Mouse (Mus musculus) testis, postnatal 10 days (tissue): ENCODE measurements around the gene Ciapin1.

Source experiments
- DNase-seq: peaks from one replicate; pipeline ENCODE4 v3.0.0; 2021; ENCODE audit warnings: low spot score

Gene Ciapin1

DNA sequence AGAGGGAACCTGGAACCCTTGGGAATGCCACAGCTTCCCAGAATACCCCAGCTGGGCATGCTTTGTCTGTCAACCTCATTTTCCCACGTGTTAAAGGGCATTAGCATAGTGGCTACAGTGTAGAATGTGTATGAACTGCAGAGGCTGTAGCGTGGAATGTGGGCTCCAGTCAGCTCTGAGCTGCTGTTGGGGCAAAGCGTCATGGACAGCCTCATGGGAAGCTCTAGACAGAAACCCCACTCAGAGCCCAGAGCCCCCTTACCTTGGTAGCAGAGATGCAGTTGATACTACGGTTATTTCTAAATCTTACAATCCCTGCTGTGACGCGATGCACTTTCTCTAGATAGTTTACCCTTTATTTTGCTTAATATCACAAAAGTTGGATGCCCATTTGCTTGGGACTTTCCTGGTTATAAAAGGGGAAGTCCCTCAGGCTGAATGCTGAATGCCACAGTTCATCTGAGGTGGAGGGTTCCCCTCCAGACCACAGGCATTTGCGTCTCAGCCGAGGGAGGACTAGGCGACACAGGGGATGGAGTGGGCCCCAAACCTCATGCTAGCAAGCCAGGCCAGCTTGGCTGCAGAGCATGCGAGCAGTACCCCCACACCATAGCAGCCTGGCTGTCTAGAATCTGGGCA, 59.1 kb downstream of the Ciapin1 start:
- no peak for DNase-seq

- DNase-seq: no peak
These were observed 59.7 kb downstream of the Ciapin1 start for GRCm38 (mm10) chr8:94778473-94778872.

GRCm38 (mm10) chr8:94778036-94778435, 60.1 kb downstream of the Ciapin1 start:
- DNase-seq: peak; percentile 54

DNA sequence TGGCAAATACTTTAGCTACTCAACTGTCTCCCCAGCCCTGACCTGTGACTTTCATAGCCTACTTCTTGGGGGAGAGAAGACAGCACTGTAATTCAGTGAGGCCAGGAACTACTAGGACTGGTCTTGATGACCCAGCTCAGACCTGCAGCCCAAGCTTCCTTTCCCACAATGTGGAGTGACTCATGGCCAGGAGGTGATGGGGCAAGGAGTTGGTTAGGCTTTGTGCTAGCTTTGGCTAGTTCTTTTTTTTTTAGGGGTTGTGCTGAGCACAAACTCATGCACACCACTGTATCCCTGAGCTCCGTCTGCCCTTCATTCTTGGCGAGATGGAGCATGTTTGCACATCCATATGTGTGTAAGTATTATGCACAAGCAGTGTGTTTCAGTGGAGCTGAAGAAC, 61.8 kb downstream of the Ciapin1 start:
- DNase-seq: no peak

DNA sequence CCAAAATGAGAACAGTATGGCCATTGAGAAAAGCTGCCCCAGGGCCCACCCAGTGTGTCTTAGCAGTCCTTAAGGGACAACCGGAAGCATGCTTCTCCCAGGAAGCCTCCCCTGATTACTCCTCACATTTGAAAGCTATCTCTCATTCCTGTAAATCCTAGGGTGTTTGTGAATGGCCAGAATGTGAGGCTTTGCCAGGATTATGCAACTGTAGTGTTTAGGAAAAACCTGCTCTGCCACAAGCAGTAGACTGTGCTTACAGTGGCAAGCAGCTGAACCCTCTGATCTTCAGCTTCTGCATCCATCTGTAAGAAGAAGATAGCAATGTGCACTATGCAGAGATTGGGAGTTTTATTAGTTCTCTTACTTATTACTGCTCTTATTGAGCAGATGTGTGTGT, 63.6 kb downstream of the Ciapin1 start:
- no peak for DNase-seq

GRCm38 (mm10) chr8:94773700-94774171, 64.4 kb downstream of the Ciapin1 start:
- no peak for DNase-seq

GRCm38 (mm10) chr8:94773048-94773447, 65.1 kb downstream of the Ciapin1 start:
- no peak for DNase-seq

DNA sequence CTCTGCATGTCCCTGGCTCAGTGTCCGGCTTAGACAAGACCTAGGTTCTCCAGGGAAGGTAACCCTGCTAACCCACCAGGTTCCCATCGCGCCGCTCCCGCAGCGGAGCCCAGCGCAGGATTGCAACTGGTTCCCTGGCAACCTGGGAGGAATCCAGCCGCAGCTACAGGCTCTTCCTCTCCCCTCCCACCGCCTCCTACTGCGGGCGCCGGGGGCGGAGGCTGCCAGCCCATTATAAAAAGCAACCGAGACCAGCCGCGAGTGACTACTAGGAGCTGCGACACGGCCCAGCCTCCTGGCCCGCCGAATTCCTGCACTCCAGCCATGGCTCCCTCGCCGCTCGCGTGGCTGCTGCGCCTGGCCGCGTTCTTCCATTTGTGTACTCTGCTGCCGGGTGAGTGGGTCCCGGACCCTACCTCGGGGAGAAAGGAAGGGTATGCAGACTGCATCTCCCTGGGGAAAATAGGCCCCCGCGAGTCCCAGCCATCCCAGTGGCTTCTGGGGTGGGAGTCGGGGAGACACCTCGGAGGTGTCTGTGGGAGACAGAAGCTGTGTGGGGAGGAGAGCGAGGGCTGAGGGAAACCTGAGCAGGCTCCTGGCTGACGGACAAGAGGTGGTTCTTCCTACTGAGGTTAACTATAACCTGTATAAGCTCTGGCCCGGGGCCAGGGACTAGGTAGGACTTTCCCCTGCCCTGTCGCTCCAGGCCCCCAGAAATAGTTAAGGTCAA, 66.1 kb downstream of the Ciapin1 start, which contains the start of gene Cx3cl1:
TSS of gene Cx3cl1 (plus strand) at position 69 of the 730 bp plus-strand sequence.
- DNase-seq: peak; percentile 77

- DNase-seq: peak; percentile 81
These were observed 67.2 kb downstream of the Ciapin1 start for GRCm38 (mm10) chr8:94770945-94771344.
